Mouse (Mus musculus) CH12.LX (cell line): ENCODE measurements at regions not wholly inside any gene's neighbourhood (a gene's known extent, or its start where the extent isn't known, plus 50 kb on each side); places are given as distances from the start of the nearest gene placed in this dataset.

Experiments
- DNase-seq: peaks from one replicate; pipeline ENCODE4 v3.0.0-alpha.2; 2013; ENCODE audit errors: extremely low read depth
- H3K27ac ChIP-seq: 2 replicates; pipeline ENCODE4 v1.5.1; 2012; ENCODE audit warnings: low read depth, mild to moderate bottlenecking, control low read depth, moderate library complexity; ENCODE audit not compliant: insufficient read depth
- H3K27me3 ChIP-seq: replicated peaks from 2 replicates; pipeline ENCODE3; 2012; ENCODE audit warnings: inconsistent platforms
- H3K36me3 ChIP-seq, 2 experiments: replicated peaks in 1 of 2; 2 replicates each; pipeline versions ENCODE3 to v1.6.1; 2012; ENCODE audit warnings: inconsistent platforms in 1 of 2, low read length in 1 of 2, mild to moderate bottlenecking in 1 of 2, mixed read lengths in 1 of 2, moderate library complexity in 1 of 2; ENCODE audit not compliant: control insufficient read depth in 1 of 2, insufficient read depth in 1 of 2
- H3K4me1 ChIP-seq, 2 experiments: 2 replicates each; pipeline ENCODE4 v1.6.1; 2012; ENCODE audit warnings: inconsistent platforms in 1 of 2, moderate library complexity in 1 of 2; ENCODE audit not compliant: insufficient read depth in 2 of 2, control insufficient read depth in 1 of 2
- H3K4me2 ChIP-seq: 2 replicates; pipeline ENCODE4 v1.6.1; 2012; ENCODE audit warnings: low read depth, mild to moderate bottlenecking, control low read depth; ENCODE audit not compliant: poor library complexity, insufficient read depth, severe bottlenecking
- H3K4me3 ChIP-seq, 3 experiments: fragments of 150-350 bp in 1 of 3; sonication (generic) in 1 of 3; replicated peaks in 1 of 3; 2 replicates each; pipeline versions ENCODE3 to v1.5.1; 2011 to 2012; ENCODE audit warnings: low read depth in 2 of 3, low read length in 2 of 3, mild to moderate bottlenecking in 2 of 3, moderate library complexity in 2 of 3, control low read depth in 1 of 3, improper control_type of control experiment in 1 of 3, inconsistent platforms in 1 of 3, mixed read lengths in 1 of 3; ENCODE audit not compliant: poor library complexity in 1 of 3
- H3K79me2 ChIP-seq: replicated peaks from 2 replicates; pipeline ENCODE4 v1.6.1; 2012; ENCODE audit warnings: mild to moderate bottlenecking, moderate library complexity; ENCODE audit not compliant: control insufficient read depth, poor library complexity, insufficient read depth, severe bottlenecking; ENCODE audit errors: extremely low read depth
- H3K9ac ChIP-seq: 2 replicates; pipeline ENCODE4 v1.6.1; 2012; ENCODE audit warnings: low read depth, mild to moderate bottlenecking, control low read depth, moderate library complexity; ENCODE audit not compliant: insufficient read depth
- H3K9me3 ChIP-seq: replicated peaks from 2 replicates; pipeline ENCODE3; 2012; ENCODE audit warnings: low read length, inconsistent platforms, mixed read lengths
- BHLHE40 ChIP-seq: IDR thresholded peaks from 2 replicates; pipeline ENCODE4 v1.6.1; 2011; ENCODE audit warnings: mild to moderate bottlenecking, low read depth, low read length, improper control_type of control experiment
- CTCF ChIP-seq, 2 experiments: IDR thresholded peaks in 1 of 2; conservative IDR thresholded peaks in 1 of 2; 2 replicates each; pipeline ENCODE4 v1.5.1; 2011 to 2012; ENCODE audit warnings: low read depth in 2 of 2, low read length in 2 of 2, improper control_type of control experiment in 1 of 2, inconsistent platforms in 1 of 2, mild to moderate bottlenecking in 1 of 2, moderate library complexity in 1 of 2
- ELF1 ChIP-seq: IDR thresholded peaks from 2 replicates; pipeline ENCODE4 v1.6.1; 2014; ENCODE audit warnings: low read depth, mild to moderate bottlenecking, inconsistent platforms, low read length, improper control_type of control experiment
- GABPA ChIP-seq: IDR thresholded peaks from 2 replicates; pipeline ENCODE4 v1.6.1; 2012; ENCODE audit warnings: low read depth, low read length, improper control_type of control experiment, inconsistent platforms; ENCODE audit not compliant: insufficient replicate concordance
- HCFC1 ChIP-seq: IDR thresholded peaks from 2 replicates; pipeline ENCODE4 v1.6.1; 2012; ENCODE audit warnings: low read depth, mild to moderate bottlenecking, inconsistent platforms, low read length, improper control_type of control experiment
- JUN ChIP-seq: IDR thresholded peaks from 2 replicates; pipeline ENCODE4 v1.6.1; 2011; ENCODE audit warnings: low read depth, mild to moderate bottlenecking, low read length, improper control_type of control experiment, moderate library complexity; ENCODE audit not compliant: insufficient read depth
- JUND ChIP-seq: conservative IDR thresholded peaks from 2 replicates; pipeline ENCODE4 v1.6.1; 2011; ENCODE audit warnings: low read depth, low read length, improper control_type of control experiment
- KAT2A ChIP-seq: IDR thresholded peaks from 2 replicates; pipeline ENCODE4 v1.6.1; 2012; ENCODE audit warnings: low read length, improper control_type of control experiment, inconsistent platforms; ENCODE audit not compliant: insufficient replicate concordance
- MAFK ChIP-seq: IDR thresholded peaks from 2 replicates; pipeline ENCODE4 v1.6.1; 2011; ENCODE audit warnings: low read length, improper control_type of control experiment; ENCODE audit not compliant: insufficient replicate concordance
- MAX ChIP-seq: IDR thresholded peaks from 2 replicates; pipeline ENCODE4 v1.6.1; 2011; ENCODE audit warnings: low read length, improper control_type of control experiment
- MAZ ChIP-seq: IDR thresholded peaks from 2 replicates; pipeline ENCODE4 v1.6.1; 2012; ENCODE audit warnings: low read depth, mild to moderate bottlenecking, inconsistent platforms, low read length, improper control_type of control experiment, moderate library complexity
- MEF2A ChIP-seq: IDR thresholded peaks from 2 replicates; pipeline ENCODE4 v1.6.1; 2014; ENCODE audit warnings: low read depth, mild to moderate bottlenecking, inconsistent platforms, low read length, improper control_type of control experiment, borderline replicate concordance
- MXI1 ChIP-seq: IDR thresholded peaks from 2 replicates; pipeline ENCODE4 v1.6.1; 2011; ENCODE audit warnings: mild to moderate bottlenecking, low read depth, low read length, improper control_type of control experiment
- MYC ChIP-seq: IDR thresholded peaks from 2 replicates; pipeline ENCODE4 v1.6.1; 2011; ENCODE audit warnings: low read depth, mild to moderate bottlenecking, improper control_type of control experiment, low read length
- NELFE ChIP-seq: IDR thresholded peaks from 2 replicates; pipeline ENCODE4 v1.6.1; 2011; ENCODE audit warnings: low read depth, low read length, improper control_type of control experiment
- PAX5 ChIP-seq: IDR thresholded peaks from 2 replicates; pipeline ENCODE4 v1.6.1; 2012; ENCODE audit warnings: low read length, inconsistent platforms, mixed read lengths
- SIN3A ChIP-seq: IDR thresholded peaks from 2 replicates; pipeline ENCODE4 v1.6.1; 2012; ENCODE audit warnings: low read length, improper control_type of control experiment, inconsistent platforms
- SMC3 ChIP-seq: IDR thresholded peaks from 2 replicates; pipeline ENCODE4 v1.6.1; 2011; ENCODE audit warnings: low read depth, low read length, improper control_type of control experiment
- TBP ChIP-seq: conservative IDR thresholded peaks from 2 replicates; pipeline ENCODE4 v1.6.1; 2011; ENCODE audit warnings: low read depth, low read length, improper control_type of control experiment
- UBTF ChIP-seq: IDR thresholded peaks from 2 replicates; pipeline ENCODE4 v1.6.1; 2012; ENCODE audit warnings: low read depth, mild to moderate bottlenecking, inconsistent platforms, low read length, improper control_type of control experiment, moderate library complexity
- USF1 ChIP-seq: IDR thresholded peaks from 2 replicates; pipeline ENCODE4 v1.6.1; 2014; ENCODE audit warnings: low read depth, mild to moderate bottlenecking, inconsistent platforms, low read length, improper control_type of control experiment
- USF2 ChIP-seq: conservative IDR thresholded peaks from 2 replicates; pipeline ENCODE4 v1.6.1; 2011; ENCODE audit warnings: low read depth, low read length, improper control_type of control experiment
- ZC3H11A ChIP-seq: IDR thresholded peaks from 2 replicates; pipeline ENCODE4 v1.6.1; 2012; ENCODE audit warnings: low read depth, mild to moderate bottlenecking, inconsistent platforms, low read length, improper control_type of control experiment
- ZKSCAN1 ChIP-seq: IDR thresholded peaks from 2 replicates; pipeline ENCODE4 v1.6.1; 2012; ENCODE audit warnings: low read depth, inconsistent platforms, low read length, improper control_type of control experiment, borderline replicate concordance
- ZMIZ1 ChIP-seq: IDR thresholded peaks from 2 replicates; pipeline ENCODE4 v1.6.1; 2012; ENCODE audit warnings: low read depth, mild to moderate bottlenecking, inconsistent platforms, low read length, improper control_type of control experiment
- ZNF384 ChIP-seq: IDR thresholded peaks from 2 replicates; pipeline ENCODE4 v1.6.1; 2012; ENCODE audit warnings: low read depth, low read length, improper control_type of control experiment, inconsistent platforms
- dilution Hi-C: fragments of 300-500 bp; cut with MboI; formaldehyde crosslinking; loops from 2 replicates; pipeline ENCODE4 v1.14.3; 2020; ENCODE audit warnings: low sequenced_read_pairs; ENCODE audit not compliant: extremely low pct_unique_long_range_greater_than_20kb, extremely low pct_ligation_motif_present
- in situ Hi-C: fragments of 300-500 bp; cut with MboI; formaldehyde crosslinking; loops from 3 replicates; pipeline ENCODE4 v1.14.3; 2019; ENCODE audit warnings: low sequenced_read_pairs, low pct_ligation_motif_present, low pct_unique_long_range_greater_than_20kb, mixed read lengths

- no peak overlapping the region for H3K27ac ChIP-seq
- no peaks in the 10 kb centered on the region for H3K27me3 ChIP-seq
- no peaks in the 10 kb centered on the region for H3K36me3 ChIP-seq
- in situ Hi-C loops, result no loop called here
- DNase-seq, result no peak
- no peak for TF ChIP-seq MXI1
- TF ChIP-seq NELFE, result no peak
- no peak for TF ChIP-seq MYC
- no peak for TF ChIP-seq ZMIZ1
- no peak for TF ChIP-seq ZC3H11A
- no peak for TF ChIP-seq TBP
- no peak for TF ChIP-seq KAT2A
- TF ChIP-seq BHLHE40, result no peak
- no peak for TF ChIP-seq USF1
- no peak for TF ChIP-seq ZKSCAN1
- TF ChIP-seq ZNF384, result no peak
- TF ChIP-seq PAX5, result no peak
- no peak for TF ChIP-seq SIN3A
- no peak for TF ChIP-seq MAX
- TF ChIP-seq SMC3, result no peak
- TF ChIP-seq MAZ, result no peak
- TF ChIP-seq JUN, result no peak
- TF ChIP-seq MAFK, result no peak
- TF ChIP-seq HCFC1, result no peak
- no peak for TF ChIP-seq MEF2A
- TF ChIP-seq, all 38 proteins: peak for 0
- H3K9me3 ChIP-seq, result peaks cover 73% of the 10 kb centered on the region
- no peak overlapping the region for H3K4me2 ChIP-seq
- H3K4me3 ChIP-seq, result no peak overlapping the region
- H3K9ac ChIP-seq, result no peak overlapping the region
- no peaks in the 10 kb centered on the region for H3K79me2 ChIP-seq
- dilution Hi-C loops, result no loop called here
- H3K4me1 ChIP-seq, result no peaks in the 10 kb centered on the region
Measured at GRCm38 (mm10) chr8:91990952-91991351, 189.1 kb upstream of the Irx3 start.

GRCm38 (mm10) chr8:91990048-91990447, 188.2 kb upstream of the Irx3 start:
- dilution Hi-C loops, result no loop called here
- H3K27ac ChIP-seq, result no peak overlapping the region
- TF ChIP-seq UBTF, result no peak
- no peak for TF ChIP-seq USF1
- no peak for TF ChIP-seq MAX
- TF ChIP-seq ELF1, result no peak
- TF ChIP-seq CTCF (conservative IDR thresholded peaks at IDR 0.05 in 1 of 2, IDR thresholded peaks at IDR 0.05 in 1 of 2; ENCODE audit: low read depth in 2 of 2, low read length in 2 of 2), result no peak
- no peak for TF ChIP-seq USF2
- TF ChIP-seq MAZ, result no peak
- TF ChIP-seq JUND, result no peak
- no peak for TF ChIP-seq GABPA
- TF ChIP-seq MXI1, result no peak
- TF ChIP-seq PAX5, result no peak
- TF ChIP-seq, all 38 proteins: peak for 0
- Histone ChIP-seq H3K4me2 (no peak overlapping the region), H3K9me3 (peaks cover 72% of the 10 kb centered on the region), H3K36me3 (no peaks in the 10 kb centered on the region), H3K9ac (no peak overlapping the region), H3K27me3 (no peaks in the 10 kb centered on the region), H3K79me2 (no peaks in the 10 kb centered on the region), H3K4me3 (no peak overlapping the region), H3K4me1 (no peaks in the 10 kb centered on the region)
- no peak for DNase-seq
- in situ Hi-C loops, result no loop called here
